Mouse (Mus musculus) ES-E14 (cell line): Measurements from ENCODE around the gene Shh. TPM values are rescaled to one million over a fixed set of nuclear protein-coding genes. Genes with fewer than 3 reads are reported as not detected.
A peak's percentile ranks its signal among the peaks of the same experiment; 100 is the strongest.

ENCODE experiments used
- DNase-seq: peaks from one replicate; pipeline ENCODE4 v3.0.0-alpha.2; 2013; ENCODE audit warnings: low read depth, low spot score
- H3K27ac ChIP-seq: 2 replicates; pipeline ENCODE4 v1.5.1; 2012; ENCODE audit warnings: low read depth, mild to moderate bottlenecking, low read length, moderate library complexity, mixed read lengths; ENCODE audit not compliant: poor library complexity, insufficient read depth, severe bottlenecking
- H3K36me3 ChIP-seq: 2 replicates; pipeline ENCODE4 v1.6.1; 2012; ENCODE audit warnings: mild to moderate bottlenecking, low read length, moderate library complexity, mixed read lengths; ENCODE audit not compliant: control insufficient read depth, poor library complexity, insufficient read depth, severe bottlenecking
- H3K4me1 ChIP-seq, 2 experiments: fragments of 150-350 bp in 1 of 2; sonication (generic) in 1 of 2; 2 replicates each; pipeline ENCODE4 v1.6.1; 2012; ENCODE audit warnings: low read length in 2 of 2, mild to moderate bottlenecking in 1 of 2, mixed read lengths in 1 of 2; ENCODE audit not compliant: control insufficient read depth in 2 of 2, insufficient read depth in 2 of 2, poor library complexity in 1 of 2
- H3K4me3 ChIP-seq, 2 experiments: fragments of 150-350 bp in 1 of 2; sonication (generic) in 1 of 2; 2 replicates each; pipeline ENCODE4 v1.5.1; 2012; ENCODE audit warnings: low read length in 2 of 2, low read depth in 1 of 2, mild to moderate bottlenecking in 1 of 2, mixed read lengths in 1 of 2; ENCODE audit not compliant: insufficient read depth in 1 of 2, poor library complexity in 1 of 2, severe bottlenecking in 1 of 2
- H3K9ac ChIP-seq: 2 replicates; pipeline ENCODE4 v1.6.1; 2012; ENCODE audit warnings: low read depth, mild to moderate bottlenecking, low read length, mixed read lengths; ENCODE audit not compliant: poor library complexity, insufficient read depth, severe bottlenecking
- H3K9me3 ChIP-seq: fragments of 150-350 bp; sonication (generic); 2 replicates; pipeline ENCODE4 v1.6.1; 2012; ENCODE audit warnings: low read depth, mild to moderate bottlenecking, low read length; ENCODE audit not compliant: control insufficient read depth, insufficient read depth
- CHD2 ChIP-seq: IDR thresholded peaks from 2 replicates; pipeline ENCODE4 v1.6.1; 2014; ENCODE audit warnings: mild to moderate bottlenecking, low read depth, low read length, inconsistent platforms
- HCFC1 ChIP-seq: IDR thresholded peaks from 2 replicates; pipeline ENCODE4 v1.6.1; 2012; ENCODE audit warnings: low read length, inconsistent platforms, borderline replicate concordance; ENCODE audit not compliant: insufficient read depth
- MAFK ChIP-seq: IDR thresholded peaks from 2 replicates; pipeline ENCODE4 v1.6.1; 2014; ENCODE audit warnings: mild to moderate bottlenecking, low read depth, low read length, inconsistent platforms; ENCODE audit not compliant: insufficient read depth
- ZC3H11A ChIP-seq: IDR thresholded peaks from 2 replicates; pipeline ENCODE4 v1.6.1; 2012; ENCODE audit warnings: low read depth, mild to moderate bottlenecking, inconsistent platforms, low read length, borderline replicate concordance
- ZNF384 ChIP-seq: IDR thresholded peaks from 2 replicates; pipeline ENCODE4 v1.6.1; 2012; ENCODE audit warnings: low read depth, low read length, inconsistent platforms
- in situ Hi-C, 2 experiments: fragments of 600-800 bp; cut with MboI; formaldehyde crosslinking; loops; one replicate each; pipeline ENCODE4 v1.15.1; 2025; ENCODE audit warnings: low sequenced_read_pairs in 2 of 2, inconsistent platforms in 1 of 2; ENCODE audit not compliant: unreplicated experiment in 2 of 2
- total RNA-seq: library from RNA; depleted of rRNA; stranded (reverse); fragments of 300-350 nt; gene quantifications from 2 replicates; pipeline ENCODE4 v1.2.3, GENCODE M21; 2012

Gene Shh
- total RNA-seq, 1 experiment, result not detected

DNA sequence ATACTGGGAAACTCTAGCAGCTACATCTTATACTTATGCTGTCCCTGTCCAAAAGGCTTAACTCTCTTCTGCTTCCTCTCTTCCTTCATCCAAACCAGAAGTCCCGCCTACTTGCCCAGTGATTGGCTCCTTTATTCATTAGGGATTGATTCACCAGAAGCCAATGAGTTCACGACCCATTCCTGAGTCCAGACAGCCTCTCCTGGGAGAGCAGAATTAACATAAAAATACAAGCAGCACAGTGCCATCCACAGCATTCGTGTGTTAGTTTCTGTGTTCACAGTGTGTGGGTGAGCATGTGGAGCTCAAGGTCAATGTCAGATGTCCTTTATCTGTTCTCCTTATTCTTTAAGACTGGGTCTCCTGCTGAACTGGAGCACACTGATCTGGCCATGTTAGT, 13.5 kb downstream of the Shh start:
- in situ Hi-C loops, result loop anchor here in 1 of 2 experiments (25.0 kb wide), 1 partner anchor 834 kb away; no protein-coding TSS in a partner anchor
- Histone ChIP-seq H3K36me3 (no peaks in the 10 kb centered on the region), H3K27ac (no peak overlapping the region), H3K4me3 (no peak overlapping the region), H3K4me1 (peaks cover 0 to 5% of the 10 kb centered on the region in 2 experiments; a peak in 1 of 4 replicates), H3K9ac (no peak overlapping the region), H3K9me3 (no peaks in the 10 kb centered on the region)
- DNase-seq, result no peak
- TF ChIP-seq MAFK, result no peak
- no peak for TF ChIP-seq ZC3H11A
- TF ChIP-seq HCFC1, result no peak
- TF ChIP-seq CHD2, result no peak
- TF ChIP-seq ZNF384, result no peak

DNA sequence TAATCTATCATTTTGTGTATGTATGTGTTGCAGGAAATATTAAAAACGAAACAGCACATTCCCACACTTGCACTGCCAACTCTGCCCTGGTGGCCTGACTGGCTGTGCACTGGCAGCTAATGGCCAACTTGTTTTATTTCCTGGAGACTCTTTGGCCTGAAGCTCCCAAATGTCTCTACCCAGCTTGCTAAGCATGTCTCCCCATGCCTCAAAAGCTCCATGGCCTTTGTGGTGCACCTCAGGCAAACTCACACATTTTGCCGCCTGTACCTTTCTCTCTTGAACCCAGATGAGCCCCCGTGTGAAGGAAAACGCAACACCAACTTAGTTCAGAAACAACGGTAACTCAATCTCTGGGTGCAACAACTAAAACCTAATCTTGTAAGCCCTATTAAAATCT, 14.0 kb downstream of the Shh start:
- H3K4me3 ChIP-seq, result no peak overlapping the region
- TF ChIP-seq MAFK, result no peak
- TF ChIP-seq CHD2, result no peak
- no peak for TF ChIP-seq ZNF384
- TF ChIP-seq ZC3H11A, result no peak
- TF ChIP-seq HCFC1, result no peak
- H3K27ac ChIP-seq, result no peak overlapping the region
- no peak for DNase-seq
- peaks cover 0 to 5% of the 10 kb centered on the region in 2 experiments; a peak in 1 of 4 replicates for H3K4me1 ChIP-seq
- H3K9me3 ChIP-seq, result no peaks in the 10 kb centered on the region
- H3K36me3 ChIP-seq, result no peaks in the 10 kb centered on the region
- in situ Hi-C loops, result loop anchor here in 1 of 2 experiments (25.0 kb wide), 1 partner anchor 834 kb away; no protein-coding TSS in a partner anchor
- H3K9ac ChIP-seq, result no peak overlapping the region

GRCm38 (mm10) chr5:28451053-28451638, 15.9 kb downstream of the Shh start:
- Histone ChIP-seq H3K9me3 (no peaks in the 10 kb centered on the region), H3K4me3 (no peak overlapping the region), H3K9ac (no peak overlapping the region), H3K36me3 (no peaks in the 10 kb centered on the region), H3K27ac (no peak overlapping the region), H3K4me1 (0 out of 4 replicates have a peak, but pooled peaks cover 0 to 2% of the 10 kb centered on the region in 2 experiments)
- in situ Hi-C loops, result loop anchor here in 1 of 2 experiments (25.0 kb wide), 1 partner anchor 836 kb away; no protein-coding TSS in a partner anchor
- peak; percentile 75 for TF ChIP-seq MAFK
- no peak for TF ChIP-seq HCFC1
- peak; percentile 93 for TF ChIP-seq ZC3H11A
- DNase-seq, result no peak

GRCm38 (mm10) chr5:28450126-28450890, 16.7 kb downstream of the Shh start:
- no peak for DNase-seq
- Histone ChIP-seq H3K9ac (no peak overlapping the region), H3K4me1 (0 out of 4 replicates have a peak, but pooled peaks cover 0 to 2% of the 10 kb centered on the region in 2 experiments), H3K4me3 (no peak overlapping the region), H3K27ac (no peak overlapping the region), H3K36me3 (no peaks in the 10 kb centered on the region), H3K9me3 (no peaks in the 10 kb centered on the region)
- TF ChIP-seq ZNF384, result no peak
- no peak for TF ChIP-seq HCFC1
- no peak for TF ChIP-seq CHD2
- TF ChIP-seq ZC3H11A, result no peak
- TF ChIP-seq MAFK, result no peak
- in situ Hi-C loops, result loop anchor here in 1 of 2 experiments (25.0 kb wide), 1 partner anchor 837 kb away; no protein-coding TSS in a partner anchor

GRCm38 (mm10) chr5:28425926-28426325, 41.1 kb downstream of the Shh start:
- no peak overlapping the region for H3K4me3 ChIP-seq
- no peaks in the 10 kb centered on the region for H3K4me1 ChIP-seq
- no peak for DNase-seq
- H3K9ac ChIP-seq, result no peak overlapping the region
- TF ChIP-seq CHD2 (no peak), MAFK (no peak), ZNF384 (no peak), ZC3H11A (no peak), HCFC1 (no peak)
- in situ Hi-C loops, result no loop called here
- no peaks in the 10 kb centered on the region for H3K36me3 ChIP-seq
- H3K27ac ChIP-seq, result no peak overlapping the region
- H3K9me3 ChIP-seq, result no peaks in the 10 kb centered on the region
